Mouse (Mus musculus) stomach, embryonic 14.5 days (tissue): ENCODE measurements around the gene Gm17617. TPM values are rescaled to one million over a fixed set of nuclear protein-coding genes. Genes with fewer than 3 reads are reported as not detected.
A peak's percentile ranks its signal among the peaks of the same experiment; 100 is the strongest.
"Not testable (repeated sequence)": the region's sequence is repeated elsewhere in the genome, so short reads cannot be mapped to it uniquely, and the experiment has no call there.

Source experiments
- ATAC-seq: fragments of 200-750 bp; cut with Nextera tagmentation; 2 replicates; pipeline ENCODE4 v1.8.0; 2017; ENCODE audit warnings: low read depth, moderate TSS enrichment; ENCODE audit not compliant: insufficient number of reproducible peaks, insufficient read depth, low FRiP score
- H3K27ac ChIP-seq: fragments of 300-500 bp; sonication (generic); 2 replicates; pipeline ENCODE4 v1.5.1; 2014; ENCODE audit warnings: mild to moderate bottlenecking, low read length, moderate library complexity, mixed read lengths
- H3K27me3 ChIP-seq: fragments of 300-500 bp; sonication (generic); 2 replicates; pipeline ENCODE4 v1.6.1; 2014; ENCODE audit warnings: low read length, control low read depth, mixed read lengths; ENCODE audit not compliant: control insufficient read depth, insufficient read depth
- H3K36me3 ChIP-seq: fragments of 300-500 bp; sonication (generic); 2 replicates; pipeline ENCODE4 v1.6.1; 2014; ENCODE audit warnings: mild to moderate bottlenecking, control low read depth, low read length, moderate library complexity, mixed read lengths; ENCODE audit not compliant: control insufficient read depth, insufficient read depth
- H3K4me1 ChIP-seq: fragments of 300-500 bp; sonication (generic); 2 replicates; pipeline ENCODE4 v1.6.1; 2014; ENCODE audit warnings: low read length, control low read depth, mixed read lengths; ENCODE audit not compliant: control insufficient read depth, insufficient read depth
- H3K4me2 ChIP-seq: fragments of 300-500 bp; sonication (generic); replicated peaks from 2 replicates; pipeline ENCODE4 v1.6.1; 2014; ENCODE audit warnings: low read depth, low read length, control low read depth
- H3K4me3 ChIP-seq: fragments of 300-500 bp; sonication (generic); 2 replicates; pipeline ENCODE4 v1.5.1; 2014; ENCODE audit warnings: low read depth, low read length, control low read depth
- H3K9ac ChIP-seq: fragments of 300-500 bp; sonication (generic); replicated peaks from 2 replicates; pipeline ENCODE4 v1.6.1; 2014; ENCODE audit warnings: low read depth, mild to moderate bottlenecking, control low read depth, low read length, moderate library complexity, mixed read lengths
- H3K9me3 ChIP-seq: fragments of 300-500 bp; sonication (generic); 2 replicates; pipeline ENCODE4 v1.6.1; 2016; ENCODE audit warnings: low read depth, low read length, control low read depth; ENCODE audit not compliant: control insufficient read depth
- WGBS: fragments of 180-500 bp; shearing (Covaris S2); extraction: QIAGEN DNeasy Blood & Tissue Kit; methylation state at CpG from one replicate; pipeline ENCODE4 v1.1.7; 2014; 5-methylcytosine and 5-hydroxymethylcytosine counted together
- polyA plus RNA-seq: library from polyadenylated mRNA; unstranded; fragments of >200 nt; fragmentation: Nextera tagmentation; extraction: Ambion mirVana; gene quantifications from 2 replicates; pipeline ENCODE4 v1.2.1, GENCODE M21; 2014

The Gm17617 gene
- polyA plus RNA-seq, 1 experiment from 2014 or later, result not detected

DNA sequence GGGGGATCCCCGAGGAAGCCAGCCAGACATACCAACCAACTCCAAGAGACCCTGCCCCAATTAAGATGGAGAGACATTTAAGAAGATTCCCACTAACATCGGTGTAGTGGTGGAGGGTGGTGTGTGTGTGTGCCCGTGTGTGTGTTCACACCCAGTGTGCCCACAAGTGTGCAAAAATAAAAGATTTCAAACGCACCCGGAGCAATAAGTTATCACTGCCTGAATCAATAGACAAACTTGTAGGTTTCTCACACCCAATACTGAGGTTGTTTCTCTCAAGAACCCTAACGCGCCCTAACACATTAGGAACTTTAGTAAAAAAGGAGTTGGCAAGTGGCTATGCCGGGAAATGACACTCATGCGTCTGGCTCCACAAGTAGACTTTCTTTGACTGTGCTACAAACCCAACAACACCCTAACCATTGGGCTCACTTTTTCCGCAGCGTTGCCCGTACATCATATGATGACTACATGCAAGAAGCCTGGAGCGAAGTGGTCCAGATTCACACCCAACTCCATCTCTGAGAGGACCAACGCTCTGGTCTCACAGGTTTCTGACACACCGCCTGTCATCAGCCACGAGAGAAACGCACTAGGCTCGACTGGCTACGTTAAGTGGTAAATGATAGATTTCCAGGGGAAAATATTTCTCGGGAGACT is 34.2 kb downstream of the Gm17617 start:
- no peak for ATAC-seq
- Histone ChIP-seq H3K9ac (peak overlapping the region; percentile 88), H3K4me1 (peaks cover 5% of the 10 kb centered on the region; the same call in 1 of the 2 replicates), H3K27ac (peak overlapping the region; percentile 91; the same call in 1 of the 2 replicates), H3K9me3 (no peaks in the 10 kb centered on the region), H3K27me3 (no peaks in the 10 kb centered on the region), H3K4me3 (peak overlapping the region; percentile 84), H3K36me3 (no peaks in the 10 kb centered on the region), H3K4me2 (peak overlapping the region; percentile 58)
- 27% methylated on average over 20 of the region's 20 CpGs for WGBS

GRCm38 (mm10) chr13:55097841-55098240 is 35.5 kb downstream of the Gm17617 start:
- not testable (repeated sequence) for H3K4me2 ChIP-seq

GRCm38 (mm10) chr13:55092588-55092987 is 40.8 kb downstream of the Gm17617 start:
- Histone ChIP-seq H3K9ac (no peak overlapping the region), H3K4me2 (no peak overlapping the region), H3K4me1 (no peaks in the 10 kb centered on the region), H3K4me3 (no peak overlapping the region), H3K27me3 (no peaks in the 10 kb centered on the region), H3K9me3 (no peaks in the 10 kb centered on the region), H3K27ac (no peak overlapping the region), H3K36me3 (peaks cover 5% of the 10 kb centered on the region; the same call in 1 of the 2 replicates)
- WGBS, result 68% methylated on average over 4 of the region's 4 CpGs
- ATAC-seq, result no peak

More at GRCm38 (mm10) chr13:55097841-55098240, 35.5 kb downstream of the Gm17617 start:
- not testable (repeated sequence) for ATAC-seq, H3K9ac ChIP-seq, H3K9me3 ChIP-seq, H3K4me1 ChIP-seq, H3K4me3 ChIP-seq, H3K27ac ChIP-seq, H3K27me3 ChIP-seq, H3K36me3 ChIP-seq
- 87% methylated on average over 3 of the region's 3 CpGs for WGBS

Other genes starting within 250 kb of the Gm17617 start
- gene Unc5a, start 184.1 kb downstream of the Gm17617 start, polyA plus RNA-seq, result 2.9 and 3.7 TPM in 2 replicates
- 1.2 and 1.3 TPM in 2 replicates for gene Hk3, start 112.2 kb downstream of the Gm17617 start, polyA plus RNA-seq
- 29.1 and 29.6 TPM in 2 replicates for gene Uimc1, start 33.2 kb downstream of the Gm17617 start, polyA plus RNA-seq
- 22.7 and 23.1 TPM in 2 replicates for gene Zfp346, start 28.2 kb downstream of the Gm17617 start, polyA plus RNA-seq
- 7.3 and 7.8 TPM in 2 replicates for gene Fgfr4, start 19.1 kb upstream of the Gm17617 start, polyA plus RNA-seq
- 96.3 and 97.6 TPM in 2 replicates for gene Nsd1, start 76.2 kb upstream of the Gm17617 start, polyA plus RNA-seq
- 509 and 525 TPM in 2 replicates for gene Prelid1, start 187.0 kb upstream of the Gm17617 start, polyA plus RNA-seq
- gene Rab24, start 188.4 kb upstream of the Gm17617 start, polyA plus RNA-seq, result 81.0 and 89.9 TPM in 2 replicates
- gene Mxd3, start 196.3 kb upstream of the Gm17617 start, polyA plus RNA-seq, result 33.5 and 40.7 TPM in 2 replicates
- gene Lman2, start 229.2 kb upstream of the Gm17617 start, polyA plus RNA-seq, result 91.7 and 98.6 TPM in 2 replicates
- gene Rgs14, start 236.2 kb upstream of the Gm17617 start, polyA plus RNA-seq, result 0.53 and 0.78 TPM in 2 replicates